Mouse (Mus musculus): ENCODE measurements at regions not wholly inside any gene's neighbourhood (a gene's known extent, or its start where the extent isn't known, plus 50 kb on each side); places are given as distances from the start of the nearest gene placed in this dataset.

- Histone ChIP-seq H3K4me1 (ENCODE audit: control insufficient read depth, insufficient read depth, low read length) (no peaks in the 10 kb centered on the region), H3K27ac (ENCODE audit: insufficient read depth, low read length) (no peak overlapping the region), H3K36me3 (ENCODE audit: control insufficient read depth, insufficient read depth, low read length, poor library complexity, severe bottlenecking) (no peaks in the 10 kb centered on the region), H3K9me3 (replicated peaks; ENCODE audit: control insufficient read depth, insufficient read depth, low read length, poor library complexity, severe bottlenecking) (no peaks in the 10 kb centered on the region), H3K9ac (ENCODE audit: low read depth, poor library complexity, severe bottlenecking) (no peak overlapping the region), H3K27me3 (ENCODE audit: control insufficient read depth, insufficient read depth, low read length, poor library complexity, severe bottlenecking) (no peaks in the 10 kb centered on the region; the same call in 1 of the 2 replicates), H3K4me3 (ENCODE audit: low read depth, low read length) (no peak overlapping the region)
- TF ChIP-seq EP300 (IDR thresholded peaks at IDR 0.05; ENCODE audit: insufficient read depth, low read depth, low read length) (no peak), POLR2A (IDR thresholded peaks at IDR 0.05; ENCODE audit: insufficient read depth, low read length) (no peak), CTCF (IDR thresholded peaks at IDR 0.05; ENCODE audit: low read depth, low read length) (no peak)
Measured at GRCm38 (mm10) chr7:73091758-73092157, 283.6 kb upstream of the Rgma start.

- no peak overlapping the region for H3K4me3 ChIP-seq (ENCODE audit: low read depth, low read length)
- H3K4me1 ChIP-seq (ENCODE audit: control insufficient read depth, insufficient read depth, low read length): no peaks in the 10 kb centered on the region
- H3K9ac ChIP-seq (ENCODE audit: low read depth, poor library complexity, severe bottlenecking): no peak overlapping the region
- no peaks in the 10 kb centered on the region for H3K9me3 ChIP-seq (replicated peaks; ENCODE audit: control insufficient read depth, insufficient read depth, low read length, poor library complexity, severe bottlenecking)
- TF ChIP-seq EP300 (IDR thresholded peaks at IDR 0.05; ENCODE audit: insufficient read depth, low read depth, low read length) (no peak), POLR2A (IDR thresholded peaks at IDR 0.05; ENCODE audit: insufficient read depth, low read length) (no peak), CTCF (IDR thresholded peaks at IDR 0.05; ENCODE audit: low read depth, low read length) (no peak)
- H3K27ac ChIP-seq (ENCODE audit: insufficient read depth, low read length): no peak overlapping the region
- no peaks in the 10 kb centered on the region; the same call in 1 of the 2 replicates for H3K27me3 ChIP-seq (ENCODE audit: control insufficient read depth, insufficient read depth, low read length, poor library complexity, severe bottlenecking)
- H3K36me3 ChIP-seq (ENCODE audit: control insufficient read depth, insufficient read depth, low read length, poor library complexity, severe bottlenecking): no peaks in the 10 kb centered on the region
Measured at GRCm38 (mm10) chr7:73094059-73094458, 281.2 kb upstream of the Rgma start.

GRCm38 (mm10) chr7:73118871-73119270, 256.4 kb upstream of the Rgma start:
- Histone ChIP-seq H3K9me3 (replicated peaks; ENCODE audit: control insufficient read depth, insufficient read depth, low read length, poor library complexity, severe bottlenecking) (no peaks in the 10 kb centered on the region), H3K4me1 (ENCODE audit: control insufficient read depth, insufficient read depth, low read length) (no peaks in the 10 kb centered on the region), H3K27me3 (ENCODE audit: control insufficient read depth, insufficient read depth, low read length, poor library complexity, severe bottlenecking) (no peaks in the 10 kb centered on the region), H3K27ac (ENCODE audit: insufficient read depth, low read length) (no peak overlapping the region), H3K4me3 (ENCODE audit: low read depth, low read length) (no peak overlapping the region), H3K9ac (ENCODE audit: low read depth, poor library complexity, severe bottlenecking) (no peak overlapping the region), H3K36me3 (ENCODE audit: control insufficient read depth, insufficient read depth, low read length, poor library complexity, severe bottlenecking) (no peaks in the 10 kb centered on the region)
- TF ChIP-seq CTCF (IDR thresholded peaks at IDR 0.05; ENCODE audit: low read depth, low read length) (no peak), POLR2A (IDR thresholded peaks at IDR 0.05; ENCODE audit: insufficient read depth, low read length) (no peak), EP300 (IDR thresholded peaks at IDR 0.05; ENCODE audit: insufficient read depth, low read depth, low read length) (no peak)

- Histone ChIP-seq H3K36me3 (ENCODE audit: control insufficient read depth, insufficient read depth, low read length, poor library complexity, severe bottlenecking) (no peaks in the 10 kb centered on the region), H3K27me3 (ENCODE audit: control insufficient read depth, insufficient read depth, low read length, poor library complexity, severe bottlenecking) (no peaks in the 10 kb centered on the region)
- TF ChIP-seq EP300 (IDR thresholded peaks at IDR 0.05; ENCODE audit: insufficient read depth, low read depth, low read length) (no peak), POLR2A (IDR thresholded peaks at IDR 0.05; ENCODE audit: insufficient read depth, low read length) (no peak), CTCF (IDR thresholded peaks at IDR 0.05; ENCODE audit: low read depth, low read length) (no peak)
Measured at GRCm38 (mm10) chr7:73120276-73120675, 255.0 kb upstream of the Rgma start.

GRCm38 (mm10) chr7:73124976-73125375, 250.3 kb upstream of the Rgma start:
- TF ChIP-seq EP300 (IDR thresholded peaks at IDR 0.05; ENCODE audit: insufficient read depth, low read depth, low read length) (no peak), POLR2A (IDR thresholded peaks at IDR 0.05; ENCODE audit: insufficient read depth, low read length) (no peak), CTCF (IDR thresholded peaks at IDR 0.05; ENCODE audit: low read depth, low read length) (no peak)
- Histone ChIP-seq H3K27ac (ENCODE audit: insufficient read depth, low read length) (no peak overlapping the region), H3K9ac (ENCODE audit: low read depth, poor library complexity, severe bottlenecking) (no peak overlapping the region), H3K9me3 (replicated peaks; ENCODE audit: control insufficient read depth, insufficient read depth, low read length, poor library complexity, severe bottlenecking) (no peaks in the 10 kb centered on the region), H3K4me3 (ENCODE audit: low read depth, low read length) (no peak overlapping the region), H3K36me3 (ENCODE audit: control insufficient read depth, insufficient read depth, low read length, poor library complexity, severe bottlenecking) (no peaks in the 10 kb centered on the region), H3K4me1 (ENCODE audit: control insufficient read depth, insufficient read depth, low read length) (no peaks in the 10 kb centered on the region), H3K27me3 (ENCODE audit: control insufficient read depth, insufficient read depth, low read length, poor library complexity, severe bottlenecking) (no peaks in the 10 kb centered on the region)

More at GRCm38 (mm10) chr7:73120276-73120675, 255.0 kb upstream of the Rgma start:
- Histone ChIP-seq H3K4me1 (ENCODE audit: control insufficient read depth, insufficient read depth, low read length) (no peaks in the 10 kb centered on the region), H3K9me3 (replicated peaks; ENCODE audit: control insufficient read depth, insufficient read depth, low read length, poor library complexity, severe bottlenecking) (no peaks in the 10 kb centered on the region), H3K4me3 (ENCODE audit: low read depth, low read length) (no peak overlapping the region), H3K27ac (ENCODE audit: insufficient read depth, low read length) (no peak overlapping the region), H3K9ac (ENCODE audit: low read depth, poor library complexity, severe bottlenecking) (no peak overlapping the region)

GRCm38 (mm10) chr7:73125864-73126263, 249.4 kb upstream of the Rgma start:
- TF ChIP-seq POLR2A (IDR thresholded peaks at IDR 0.05; ENCODE audit: insufficient read depth, low read length) (no peak), CTCF (IDR thresholded peaks at IDR 0.05; ENCODE audit: low read depth, low read length) (no peak), EP300 (IDR thresholded peaks at IDR 0.05; ENCODE audit: insufficient read depth, low read depth, low read length) (no peak)
- Histone ChIP-seq H3K27me3 (ENCODE audit: control insufficient read depth, insufficient read depth, low read length, poor library complexity, severe bottlenecking) (no peaks in the 10 kb centered on the region), H3K36me3 (ENCODE audit: control insufficient read depth, insufficient read depth, low read length, poor library complexity, severe bottlenecking) (no peaks in the 10 kb centered on the region), H3K4me3 (ENCODE audit: low read depth, low read length) (no peak overlapping the region), H3K9ac (ENCODE audit: low read depth, poor library complexity, severe bottlenecking) (no peak overlapping the region), H3K4me1 (ENCODE audit: control insufficient read depth, insufficient read depth, low read length) (no peaks in the 10 kb centered on the region), H3K9me3 (replicated peaks; ENCODE audit: control insufficient read depth, insufficient read depth, low read length, poor library complexity, severe bottlenecking) (no peaks in the 10 kb centered on the region), H3K27ac (ENCODE audit: insufficient read depth, low read length) (no peak overlapping the region)
